ENCODE assay signal across 9 mouse cellular contexts in genomic region chr13:60173591-60174524, GRCm38 (mm10). TPM values are rescaled to one million over a fixed set of nuclear protein-coding genes. Genes with fewer than 3 reads are reported as not detected.
DNase-seq lines count a peak whose midpoint lies in the region; ATAC-seq lines count a peak whose summit lies in the region.
"Had no signal": no experiment of that assay in that cellular context is flagged by ENCODE, and none has a peak within 500 bp of the region (broad histone marks: within the 10 kb centered on the region; RNA-seq: fewer than 3 reads in every experiment).

No protein-coding gene starts in this region.

- H3K36me3 ChIP-seq in embryonic facial prominence, embryonic 11.5 days (replicated peaks; ENCODE audit: control insufficient read depth, insufficient read depth, low read depth, low read length) = no peaks in the 10 kb centered on the region
- no peaks in the 10 kb centered on the region for H3K36me3 ChIP-seq in heart, embryonic 11.5 days (ENCODE audit: control insufficient read depth, insufficient read depth, low read length)
- no peaks in the 10 kb centered on the region for H3K36me3 ChIP-seq in kidney, embryonic 14.5 days (ENCODE audit: control insufficient read depth, insufficient read depth, low read length)
- no peaks in the 10 kb centered on the region for H3K36me3 ChIP-seq in midbrain, embryonic 11.5 days (ENCODE audit: control insufficient read depth, insufficient read depth, low read length)

- H3K27ac ChIP-seq in embryonic facial prominence, embryonic 11.5 days (replicated peaks; ENCODE audit: low read depth, low read length) = peak overlapping the region; percentile 60; the same call in 1 of the 2 replicates
- no peak overlapping the region for H3K27ac ChIP-seq in heart, embryonic 11.5 days (ENCODE audit: low read depth, low read length)
- peak overlapping the region; percentile 74; the same call in 1 of the 2 replicates for H3K27ac ChIP-seq in kidney, embryonic 14.5 days (ENCODE audit: low read depth, low read length)
- no peak overlapping the region for H3K27ac ChIP-seq in midbrain, embryonic 11.5 days (ENCODE audit: low read depth, low read length)
- H3K27ac ChIP-seq: macrophage had no signal

- H3K4me2 ChIP-seq in embryonic facial prominence, embryonic 11.5 days (ENCODE audit: low read depth, low read length) = peak overlapping the region; percentile 60
- peak overlapping the region; percentile 75 for H3K4me2 ChIP-seq in heart, embryonic 11.5 days
- H3K4me2 ChIP-seq in kidney, embryonic 14.5 days (replicated peaks; ENCODE audit: low read depth, low read length) = peak overlapping the region; percentile 72
- H3K4me2 ChIP-seq in midbrain, embryonic 11.5 days = peak overlapping the region; percentile 66

- peak overlapping the region; percentile 97 for H3K4me3 ChIP-seq in embryonic facial prominence, embryonic 11.5 days (ENCODE audit: low read depth, low read length)
- peak overlapping the region; percentile 75 for H3K4me3 ChIP-seq in heart, embryonic 11.5 days (ENCODE audit: low read depth, low read length)
- H3K4me3 ChIP-seq in kidney, embryonic 14.5 days (ENCODE audit: low read length) = peak overlapping the region; percentile 82
- H3K4me3 ChIP-seq in midbrain, embryonic 11.5 days (ENCODE audit: low read depth, low read length) = peak overlapping the region; percentile 69

- intact Hi-C loops in left cerebral cortex, postnatal 14 days (cut with DNase I) = loop anchor here (2.0 kb wide), 1 partner anchor 281 kb away; no protein-coding TSS in a partner anchor

- no peaks in the 10 kb centered on the region for H3K9me3 ChIP-seq in embryonic facial prominence, embryonic 11.5 days (replicated peaks; ENCODE audit: control insufficient read depth, low read length)
- no peaks in the 10 kb centered on the region for H3K9me3 ChIP-seq in heart, embryonic 11.5 days (replicated peaks; ENCODE audit: control insufficient read depth, low read length)
- H3K9me3 ChIP-seq in kidney, embryonic 14.5 days (ENCODE audit: control insufficient read depth, low read length) = no peaks in the 10 kb centered on the region
- H3K9me3 ChIP-seq in midbrain, embryonic 11.5 days (ENCODE audit: control insufficient read depth, low read length) = no peaks in the 10 kb centered on the region

- DNase-seq in embryonic facial prominence, embryonic 11.5 days (ENCODE audit: low spot score) = peak; percentile 67
- peak; percentile 92 for DNase-seq in midbrain, embryonic 11.5 days (ENCODE audit: low spot score, missing footprints)
- DNase-seq in left cerebral cortex, adult 9 months (ENCODE audit: low spot score in 2 of 2) = no peak
- no peak for DNase-seq in left cerebral cortex, postnatal 14 days (ENCODE audit: low spot score in 2 of 2)
- DNase-seq in gastrocnemius, adult 8-10 months (ENCODE audit: low spot score in 2 of 2) = no peak

- peak overlapping the region; percentile 65 for H3K9ac ChIP-seq in embryonic facial prominence, embryonic 11.5 days (replicated peaks; ENCODE audit: low read length)
- H3K9ac ChIP-seq in heart, embryonic 11.5 days (ENCODE audit: low read depth, low read length) = peak overlapping the region; percentile 46
- peak overlapping the region; percentile 99 for H3K9ac ChIP-seq in kidney, embryonic 14.5 days (ENCODE audit: low read depth, low read length)
- H3K9ac ChIP-seq in midbrain, embryonic 11.5 days (ENCODE audit: low read length) = peak overlapping the region; percentile 67

- WGBS in embryonic facial prominence, embryonic 11.5 days = 4% methylated on average over 12 of the region's 12 CpGs
- WGBS in heart, embryonic 11.5 days (ENCODE audit: insufficient replicate concordance) = 15% methylated on average over 12 of the region's 12 CpGs
- 13% methylated on average over 12 of the region's 12 CpGs for WGBS in kidney, embryonic 14.5 days
- WGBS in midbrain, embryonic 11.5 days = 4% methylated on average over 12 of the region's 12 CpGs

- 0 out of 2 replicates have a peak, but pooled peaks cover 2% of the 10 kb centered on the region for H3K27me3 ChIP-seq in embryonic facial prominence, embryonic 11.5 days (ENCODE audit: control insufficient read depth, insufficient read depth, low read length)
- H3K27me3 ChIP-seq in heart, embryonic 11.5 days (ENCODE audit: control insufficient read depth, insufficient read depth, low read length) = 0 out of 2 replicates have a peak, but pooled peaks cover 4% of the 10 kb centered on the region
- H3K27me3 ChIP-seq in kidney, embryonic 14.5 days (ENCODE audit: control insufficient read depth, insufficient read depth, low read length) = no peaks in the 10 kb centered on the region
- H3K27me3 ChIP-seq in midbrain, embryonic 11.5 days (ENCODE audit: control insufficient read depth, insufficient read depth, low read length) = peaks cover 18% of the 10 kb centered on the region

- H3K4me1 ChIP-seq in embryonic facial prominence, embryonic 11.5 days (ENCODE audit: control insufficient read depth, insufficient read depth, low read length) = no peaks in the 10 kb centered on the region; the same call in 1 of the 2 replicates
- H3K4me1 ChIP-seq in heart, embryonic 11.5 days (ENCODE audit: control insufficient read depth, insufficient read depth, low read length) = peaks cover 8% of the 10 kb centered on the region; the same call in 1 of the 2 replicates
- peaks cover 22% of the 10 kb centered on the region for H3K4me1 ChIP-seq in kidney, embryonic 14.5 days (ENCODE audit: control insufficient read depth, insufficient read depth, low read length)
- peaks cover 41% of the 10 kb centered on the region for H3K4me1 ChIP-seq in midbrain, embryonic 11.5 days (ENCODE audit: control insufficient read depth, insufficient read depth, low read length)

- no peak for ATAC-seq in embryonic facial prominence, embryonic 11.5 days (replicated peaks; ENCODE audit: insufficient number of reproducible peaks, low FRiP score, low TSS enrichment, low read depth)
- no peak for ATAC-seq in heart, embryonic 11.5 days (replicated peaks; ENCODE audit: insufficient number of reproducible peaks, low FRiP score, low TSS enrichment)
- ATAC-seq in kidney, embryonic 14.5 days (ENCODE audit: low FRiP score, low TSS enrichment) = no peak
- no peak for ATAC-seq in midbrain, embryonic 11.5 days (ENCODE audit: low FRiP score)
- no peak for ATAC-seq in megakaryocyte, adult 5-6 weeks (ENCODE audit: poor library complexity, severe bottlenecking)

RNA-seq across cellular contexts. Expression of gene Gas1, which starts 3.3 kb away (rescaled TPM):
- 151 and 157 TPM in 2 replicates for polyA plus RNA-seq in embryonic facial prominence, embryonic 11.5 days (2014; fragmentation: Nextera tagmentation; extraction: Ambion mirVana)
- polyA plus RNA-seq in heart, embryonic 11.5 days (2014; fragmentation: Nextera tagmentation; extraction: Ambion mirVana) = 36.2 and 38.2 TPM in 2 replicates
- 143 and 146 TPM in 2 replicates for polyA plus RNA-seq in kidney, embryonic 14.5 days (2014; fragmentation: Nextera tagmentation; extraction: Ambion mirVana)
- 87.2 and 103 TPM in 2 replicates for polyA plus RNA-seq in midbrain, embryonic 11.5 days (2014; fragmentation: Nextera tagmentation; extraction: Ambion mirVana)
- total RNA-seq in left cerebral cortex, postnatal 14 days (2021) = 10 to 100 TPM in 1 of 2 experiments, 1 to 10 TPM in 1; 9.1 to 11.2 TPM
- 0.27 TPM in 1 of 2 replicates, not detected in the other for total RNA-seq in megakaryocyte, adult 5-6 weeks (2015)
- total RNA-seq in megakaryocyte, adult 5-6 weeks (2017) = not detected in 2 replicates
- 10 to 100 TPM in 2 of 4 experiments, 1 to 10 TPM in 2; 6.8 to 11.9 (median 10.3) TPM for total RNA-seq in gastrocnemius, adult 8-10 months (2022)

Comparison
In these comparisons a context has a peak if more than half of its experiments do, and no peak if none do; other contexts are left out.
1. DNase-seq: peak in embryonic facial prominence, embryonic 11.5 days (single experiment) and midbrain, embryonic 11.5 days (single experiment); none in left cerebral cortex, adult 9 months (0 of 2), left cerebral cortex, postnatal 14 days (0 of 2) and gastrocnemius, adult 8-10 months (0 of 2).
2. H3K27ac ChIP-seq: peak in embryonic facial prominence, embryonic 11.5 days (single experiment) and kidney, embryonic 14.5 days (single experiment); none in heart, embryonic 11.5 days (single experiment) and midbrain, embryonic 11.5 days (single experiment).
3. H3K9ac ChIP-seq: peak in every context shown above with its lines; median percentile 99 in kidney, embryonic 14.5 days; 67 in midbrain, embryonic 11.5 days; 65 in embryonic facial prominence, embryonic 11.5 days; 46 in heart, embryonic 11.5 days.
4. Peak in every context shown above with its lines, with median percentiles within 50 percentile points of each other: H3K4me2 ChIP-seq and H3K4me3 ChIP-seq.